Mouse (Mus musculus): Measurements from ENCODE around the gene Sorcs1. TPM values are rescaled to one million over a fixed set of nuclear protein-coding genes. Genes with fewer than 3 reads are reported as not detected.

The Sorcs1 gene
- total RNA-seq, 4 experiments from 2014 or later: 0.72 to 5.3 (median 2.9) TPM

- DNase-seq (ENCODE audit: low spot score in 2 of 2): no peak
Observed at GRCm38 (mm10) chr19:50566306-50566705, 112.1 kb downstream of the Sorcs1 start.

GRCm38 (mm10) chr19:50558771-50559170 lies 119.7 kb downstream of the Sorcs1 start:
- no peak for DNase-seq (ENCODE audit: low spot score in 2 of 2)

- no peak for DNase-seq (ENCODE audit: low spot score in 2 of 2)
Observed at GRCm38 (mm10) chr19:50534031-50534430, 144.4 kb downstream of the Sorcs1 start.

- DNase-seq (ENCODE audit: low spot score in 2 of 2): no peak
Observed at GRCm38 (mm10) chr19:50527835-50528234, 150.6 kb downstream of the Sorcs1 start.

GRCm38 (mm10) chr19:50526094-50526493 lies 152.4 kb downstream of the Sorcs1 start:
- no peak for DNase-seq (ENCODE audit: low spot score in 2 of 2)

GRCm38 (mm10) chr19:50521943-50522342 lies 156.5 kb downstream of the Sorcs1 start:
- DNase-seq (ENCODE audit: low spot score in 2 of 2): no peak

GRCm38 (mm10) chr19:50515059-50515673 lies 163.3 kb downstream of the Sorcs1 start:
- DNase-seq (ENCODE audit: low spot score in 2 of 2): no peak

- no peak for DNase-seq (ENCODE audit: low spot score in 2 of 2)
Observed at GRCm38 (mm10) chr19:50514309-50514830, 164.1 kb downstream of the Sorcs1 start.

- DNase-seq (ENCODE audit: low spot score in 2 of 2): no peak
Observed at GRCm38 (mm10) chr19:50502816-50503215, 175.6 kb downstream of the Sorcs1 start.

- no peak for DNase-seq (ENCODE audit: low spot score in 2 of 2)
Observed at GRCm38 (mm10) chr19:50491121-50491520, 187.3 kb downstream of the Sorcs1 start.

GRCm38 (mm10) chr19:50490721-50491120 lies 187.7 kb downstream of the Sorcs1 start:
- DNase-seq (ENCODE audit: low spot score in 2 of 2): no peak

GRCm38 (mm10) chr19:50489786-50490185 lies 188.7 kb downstream of the Sorcs1 start:
- no peak for DNase-seq (ENCODE audit: low spot score in 2 of 2)

GRCm38 (mm10) chr19:50488421-50488820 lies 190.0 kb downstream of the Sorcs1 start:
- DNase-seq (ENCODE audit: low spot score in 2 of 2): no peak

GRCm38 (mm10) chr19:50487768-50488167 lies 190.7 kb downstream of the Sorcs1 start:
- no peak for DNase-seq (ENCODE audit: low spot score in 2 of 2)

GRCm38 (mm10) chr19:50486345-50486744 lies 192.1 kb downstream of the Sorcs1 start:
- DNase-seq (ENCODE audit: low spot score in 2 of 2): no peak

GRCm38 (mm10) chr19:50476774-50477173 lies 201.7 kb downstream of the Sorcs1 start:
- DNase-seq (ENCODE audit: low spot score in 2 of 2): no peak

- DNase-seq (ENCODE audit: low spot score in 2 of 2): no peak
Observed at GRCm38 (mm10) chr19:50468592-50468991, 209.9 kb downstream of the Sorcs1 start.

GRCm38 (mm10) chr19:50464811-50465210 lies 213.6 kb downstream of the Sorcs1 start:
- DNase-seq (ENCODE audit: low spot score in 2 of 2): no peak

GRCm38 (mm10) chr19:50458581-50458980 lies 219.9 kb downstream of the Sorcs1 start:
- DNase-seq (ENCODE audit: low spot score in 2 of 2): no peak

- no peak for DNase-seq (ENCODE audit: low spot score in 2 of 2)
Observed at GRCm38 (mm10) chr19:50457275-50457892, 221.1 kb downstream of the Sorcs1 start.

GRCm38 (mm10) chr19:50441099-50441498 lies 237.3 kb downstream of the Sorcs1 start:
- no peak for DNase-seq (ENCODE audit: low spot score in 2 of 2)

GRCm38 (mm10) chr19:50440246-50440910 lies 238.1 kb downstream of the Sorcs1 start:
- DNase-seq (ENCODE audit: low spot score in 2 of 2): no peak
